Comparison of ENCODE assay signal across 7 mouse cellular contexts in the genomic region with DNA sequence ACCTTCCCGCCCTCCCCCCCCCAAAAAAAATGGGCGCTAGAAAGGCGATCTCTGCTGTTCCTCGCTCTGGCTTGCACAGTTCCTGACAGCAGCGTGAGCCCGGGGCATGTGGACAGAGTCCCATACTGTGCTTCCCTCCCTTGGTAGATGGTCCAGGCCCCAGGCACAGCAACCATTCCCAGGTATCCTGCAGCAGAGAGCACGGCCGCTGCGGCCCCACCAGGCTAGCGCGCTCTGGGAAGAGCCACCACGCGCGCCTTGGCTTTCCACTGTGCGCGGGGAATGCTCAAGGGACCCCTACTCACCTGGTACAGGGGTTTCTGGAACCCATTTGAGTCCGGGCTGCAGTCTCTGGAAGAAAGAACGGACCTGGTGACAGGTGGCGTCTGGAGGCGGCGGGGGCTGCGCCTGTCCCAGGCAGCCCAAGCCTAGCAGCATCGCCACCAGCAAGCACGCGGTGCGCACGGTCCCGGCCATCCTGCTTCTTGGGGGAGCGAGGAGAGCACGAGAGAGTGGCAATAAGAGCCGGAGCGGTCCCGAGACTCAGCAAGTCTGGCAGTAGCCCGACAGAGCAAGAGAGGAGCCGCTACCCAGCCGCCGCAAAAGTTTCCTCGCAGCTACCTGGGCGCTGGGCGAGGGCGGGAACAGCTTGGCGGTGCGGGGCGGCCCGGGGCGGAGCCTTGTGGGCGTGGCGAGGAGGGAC. TPM values are rescaled to one million over a fixed set of nuclear protein-coding genes. Genes with fewer than 3 reads are reported as not detected.
A peak's percentile ranks its signal among the peaks of the same experiment; 100 is the strongest.
DNase-seq lines count a peak whose midpoint lies in the region; ATAC-seq and TF ChIP-seq lines count a peak whose summit lies in the region.

A gene (minus strand): TSS at position 623 of the 703 bp plus-strand sequence.

- no peaks in the 10 kb centered on the region for H3K9me3 ChIP-seq in intestine, embryonic 14.5 days (ENCODE audit: control insufficient read depth, low read length)
- no peaks in the 10 kb centered on the region for H3K9me3 ChIP-seq in liver, embryonic 14.5 days (ENCODE audit: control insufficient read depth, low read length)
- no peaks in the 10 kb centered on the region for H3K9me3 ChIP-seq in neural tube, embryonic 14.5 days (ENCODE audit: control insufficient read depth, low read length)

- WGBS in intestine, embryonic 14.5 days = 17% methylated on average over 47 of the region's 48 CpGs
- WGBS in liver, embryonic 14.5 days (ENCODE audit: insufficient replicate concordance) = 14% methylated on average over 47 of the region's 48 CpGs
- 17% methylated on average over 47 of the region's 48 CpGs for WGBS in neural tube, embryonic 14.5 days

- H3K27ac ChIP-seq in brown adipose tissue, adult 24 weeks (replicated peaks; ENCODE audit: low read depth, low read length) = no peak within 1 kb of the TSS
- peak within 1 kb of the TSS; percentile 79 for H3K27ac ChIP-seq in intestine, embryonic 14.5 days (ENCODE audit: low read depth)
- H3K27ac ChIP-seq in liver, embryonic 14.5 days = no peak within 1 kb of the TSS
- H3K27ac ChIP-seq in neural tube, embryonic 14.5 days (ENCODE audit: low read depth, low read length) = peak within 1 kb of the TSS; percentile 18; the same call in 1 of the 2 replicates

- peak within 1 kb of the TSS; percentile 55 for H3K4me2 ChIP-seq in intestine, embryonic 14.5 days (ENCODE audit: low read length)
- peak within 1 kb of the TSS; percentile 50 for H3K4me2 ChIP-seq in liver, embryonic 14.5 days (ENCODE audit: low read depth)
- H3K4me2 ChIP-seq in neural tube, embryonic 14.5 days (ENCODE audit: low read depth, low read length) = peak within 1 kb of the TSS; percentile 68

- peak within 1 kb of the TSS; percentile 41 for H3K4me3 ChIP-seq in brown adipose tissue, adult 24 weeks (ENCODE audit: insufficient read depth, low read depth, low read length)
- H3K4me3 ChIP-seq in intestine, embryonic 14.5 days (ENCODE audit: low read depth, low read length) = peak within 1 kb of the TSS; percentile 55
- peak within 1 kb of the TSS; percentile 44 to 65 for H3K4me3 ChIP-seq in liver, embryonic 14.5 days (ENCODE audit: insufficient read depth in 1 of 2, low read depth in 2 of 2, low read length in 2 of 2)
- peak within 1 kb of the TSS; percentile 37 for H3K4me3 ChIP-seq in neural tube, embryonic 14.5 days (ENCODE audit: low read depth, low read length)

- no peaks in the 10 kb centered on the region for H3K36me3 ChIP-seq in intestine, embryonic 14.5 days (ENCODE audit: control insufficient read depth, insufficient read depth, low read length)
- H3K36me3 ChIP-seq in liver, embryonic 14.5 days (replicated peaks; ENCODE audit: control insufficient read depth, insufficient read depth, low read depth) = no peaks in the 10 kb centered on the region
- no peaks in the 10 kb centered on the region for H3K36me3 ChIP-seq in neural tube, embryonic 14.5 days (ENCODE audit: control insufficient read depth, insufficient read depth, low read length)

- H3K4me1 ChIP-seq in brown adipose tissue, adult 24 weeks (ENCODE audit: control insufficient read depth, insufficient read depth, insufficient read length, low read length) = no peaks in the 10 kb centered on the region
- peaks cover 11% of the 10 kb centered on the region for H3K4me1 ChIP-seq in intestine, embryonic 14.5 days (replicated peaks; ENCODE audit: control insufficient read depth, insufficient read depth, low read length)
- H3K4me1 ChIP-seq in liver, embryonic 14.5 days (replicated peaks; ENCODE audit: control insufficient read depth in 2 of 2, insufficient read depth in 2 of 2, low read length in 1 of 2) = no peaks in the 10 kb centered on the region
- no peaks in the 10 kb centered on the region for H3K4me1 ChIP-seq in neural tube, embryonic 14.5 days (ENCODE audit: control insufficient read depth, insufficient read depth, low read length)

- peak; percentile 76 for ATAC-seq in intestine, embryonic 14.5 days (replicated peaks; ENCODE audit: low FRiP score, low TSS enrichment, low read depth)
- peak; percentile 81 for ATAC-seq in liver, embryonic 14.5 days (ENCODE audit: insufficient read depth)
- ATAC-seq in neural tube, embryonic 14.5 days (ENCODE audit: low read depth) = peak; percentile 92

- H3K9ac ChIP-seq in intestine, embryonic 14.5 days (ENCODE audit: low read length) = peak within 1 kb of the TSS; percentile 64
- H3K9ac ChIP-seq in liver, embryonic 14.5 days (replicated peaks) = no peak within 1 kb of the TSS; the same call in 1 of the 2 replicates
- peak within 1 kb of the TSS; percentile 28; the same call in 1 of the 2 replicates for H3K9ac ChIP-seq in neural tube, embryonic 14.5 days (replicated peaks; ENCODE audit: low read depth, low read length)

- no peak for TF ChIP-seq EP300 in liver, embryonic 14.5 days (IDR thresholded peaks at IDR 0.05; ENCODE audit: low read depth)

- H3K27me3 ChIP-seq in intestine, embryonic 14.5 days (replicated peaks; ENCODE audit: control insufficient read depth, insufficient read depth, low read length) = 0 out of 2 replicates have a peak, but pooled peaks cover 2% of the 10 kb centered on the region
- H3K27me3 ChIP-seq in liver, embryonic 14.5 days (ENCODE audit: control insufficient read depth, insufficient read depth, low read length) = peaks cover 16% of the 10 kb centered on the region
- H3K27me3 ChIP-seq in neural tube, embryonic 14.5 days (ENCODE audit: control insufficient read depth, insufficient read depth, low read length) = no peaks in the 10 kb centered on the region

- TF ChIP-seq CTCF in liver, embryonic 14.5 days (IDR thresholded peaks at IDR 0.05; ENCODE audit: low read depth) = no peak

- peak; percentile 25 to 70 for DNase-seq in adrenal gland, adult (ENCODE audit: inconsistent age in 2 of 2, low spot score in 1 of 2)
- no peak for DNase-seq in gonadal fat pad, adult 2 months (ENCODE audit: low read depth)
- peak; percentile 92 for DNase-seq in intestine, embryonic 14.5 days (ENCODE audit: low spot score)
- DNase-seq in liver, embryonic 14.5 days (ENCODE audit: low read depth in 3 of 3, low spot score in 3 of 3) = no peak
- DNase-seq in thymus, postnatal 25 days = peak; percentile 69

RNA-seq across cellular contexts. Expression of the gene that starts here (rescaled TPM):
- 8.0 and 9.6 TPM in 2 replicates for polyA plus RNA-seq in brown adipose tissue, adult 24 weeks (2012; ENCODE audit: insufficient read depth, insufficient read length, missing spikeins)
- polyA plus RNA-seq in gonadal fat pad, adult 2 months (2012; rRNA removed) = 36.7 and 47.6 TPM in 2 replicates
- 634 and 708 TPM in 2 replicates for polyA plus RNA-seq in intestine, embryonic 14.5 days (2014; fragmentation: Nextera tagmentation; extraction: Ambion mirVana)
- polyA plus RNA-seq in liver, embryonic 14.5 days (2012; rRNA removed) = 135 and 181 TPM in 2 replicates
- 240 and 249 TPM in 2 replicates for polyA plus RNA-seq in liver, embryonic 14.5 days (2014; fragmentation: Nextera tagmentation; extraction: Ambion mirVana)
- 33.2 and 117 TPM in 2 replicates for polyA plus RNA-seq in neural tube, embryonic 14.5 days (2014; fragmentation: Nextera tagmentation; extraction: Ambion mirVana)

Comparison
In these comparisons a context has a peak if more than half of its experiments do, and no peak if none do; other contexts are left out.
1. DNase-seq: peak in adrenal gland, adult (2 of 2), intestine, embryonic 14.5 days (single experiment) and thymus, postnatal 25 days (single experiment); none in gonadal fat pad, adult 2 months (single experiment) and liver, embryonic 14.5 days (0 of 3).
2. H3K27ac ChIP-seq: peak in intestine, embryonic 14.5 days (single experiment) and neural tube, embryonic 14.5 days (single experiment); none in brown adipose tissue, adult 24 weeks (single experiment) and liver, embryonic 14.5 days (single experiment).
3. Peak in every context shown above with its lines, with median percentiles within 50 percentile points of each other: H3K4me3 ChIP-seq, ATAC-seq and H3K4me2 ChIP-seq.